Mouse (Mus musculus) bone marrow, adult 2 months (tissue): ENCODE data around the gene Gm10799.

ENCODE experiments used
- CTCF ChIP-seq: fragments of 200-500 bp; IDR thresholded peaks from 2 replicates; pipeline ENCODE4 v1.5.1; 2011; ENCODE audit warnings: low read length, control low read depth; ENCODE audit not compliant: control insufficient read depth, insufficient read depth
- POLR2A ChIP-seq: fragments of 200-500 bp; IDR thresholded peaks from 2 replicates; pipeline ENCODE4 v1.6.1; 2011; ENCODE audit warnings: low read depth, mild to moderate bottlenecking, control low read depth, low read length, borderline replicate concordance; ENCODE audit not compliant: control insufficient read depth

GRCm38 (mm10) chr2:104059786-104060185, 8.6 kb downstream of the Gm10799 start:
- TF ChIP-seq CTCF: no peak
- no peak for TF ChIP-seq POLR2A
